Mouse (Mus musculus) spleen, embryonic (tissue): ENCODE measurements around the gene Bcat1.

Source experiments
- CTCF ChIA-PET: fragments of 350-600 bp; sonication (Branson Sonifier 250); formaldehyde crosslinking; loops from one replicate; lab custom pipeline; 2022; lab: Charles Lee

Gene Bcat1

GRCm38 (mm10) chr6:145075548-145076224 lies at the start of gene Bcat1:
Bcat1 (minus strand) TSS chr6:145076184.
- CTCF ChIA-PET: interaction anchor here (0.6 kb wide), 1 partner anchor 466 kb away, joined by 3 read pairs; no protein-coding TSS in a partner anchor

GRCm38 (mm10) chr6:145125591-145126113 lies 49.7 kb upstream of the Bcat1 start:
- CTCF ChIA-PET: interaction anchor here (1.3 kb wide), 1 partner anchor 36 kb away, joined by 11 read pairs; no protein-coding TSS in a partner anchor

DNA sequence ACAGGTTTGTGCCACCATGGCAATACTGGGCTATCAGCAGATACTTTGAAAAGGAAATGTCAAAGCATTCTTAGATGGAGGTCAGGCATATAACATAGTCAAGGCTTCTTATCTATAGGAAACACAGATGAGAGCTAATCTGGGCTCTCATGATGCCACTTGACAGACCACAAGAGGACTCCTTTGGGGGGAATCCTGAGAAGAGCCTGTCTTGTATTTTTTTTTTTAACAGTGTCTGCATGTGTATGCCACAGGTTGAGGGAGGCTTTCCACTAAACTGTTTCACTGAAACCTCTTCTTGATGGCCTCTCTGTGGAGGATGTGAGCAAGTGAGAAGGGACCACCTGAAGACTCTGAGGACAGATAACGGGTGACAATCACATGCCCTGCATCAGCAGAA lies 48.6 kb upstream of the Bcat1 start:
- CTCF ChIA-PET: interaction anchor here (0.7 to 1.3 kb wide), 2 partner anchors 10 to 35 kb away, joined by 3 to 11 read pairs; no protein-coding TSS in a partner anchor

DNA sequence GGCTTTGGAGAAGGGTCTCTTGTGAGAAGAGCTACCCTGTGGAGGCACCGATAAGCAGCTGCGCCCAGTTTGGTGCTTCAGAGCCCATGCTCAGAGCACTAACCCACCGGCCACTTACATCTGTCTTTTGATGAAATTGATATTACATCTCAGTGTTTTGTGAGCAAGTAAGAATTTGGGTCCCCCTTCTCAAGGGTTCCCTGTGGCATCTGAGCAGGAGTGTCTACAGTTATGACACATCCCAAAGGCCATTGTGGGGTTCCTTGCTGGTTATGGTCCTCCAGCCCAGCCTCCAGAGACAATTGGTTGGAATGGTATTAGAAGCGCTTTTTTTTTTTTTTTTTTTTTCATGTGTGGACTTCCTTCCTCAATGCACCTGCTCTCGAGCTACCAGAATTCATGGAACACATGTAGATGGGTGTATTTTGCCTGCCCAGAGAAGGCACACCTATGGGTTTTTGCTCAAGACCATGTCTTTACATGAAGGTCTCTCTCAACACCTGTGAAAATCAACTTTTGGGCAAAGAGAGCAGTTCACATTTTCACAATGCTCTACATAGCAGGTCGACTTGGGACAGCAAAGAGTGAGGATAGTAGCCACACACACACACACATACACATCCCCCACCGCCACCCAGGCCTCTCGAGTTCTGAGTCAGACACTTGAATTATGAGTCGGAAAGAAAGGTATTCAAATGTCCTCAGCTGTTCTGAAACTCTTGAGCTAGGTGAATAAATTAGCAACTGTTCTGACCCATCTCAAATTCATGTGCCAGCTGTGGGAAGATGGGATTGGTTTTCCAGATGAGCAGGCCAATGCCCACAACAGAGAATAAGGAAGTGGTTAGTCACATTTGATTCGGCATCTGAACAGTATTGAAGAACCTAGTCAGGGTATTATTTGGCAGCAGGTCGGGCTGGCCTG lies 47.4 kb upstream of the Bcat1 start:
- CTCF ChIA-PET: no interaction called here

DNA sequence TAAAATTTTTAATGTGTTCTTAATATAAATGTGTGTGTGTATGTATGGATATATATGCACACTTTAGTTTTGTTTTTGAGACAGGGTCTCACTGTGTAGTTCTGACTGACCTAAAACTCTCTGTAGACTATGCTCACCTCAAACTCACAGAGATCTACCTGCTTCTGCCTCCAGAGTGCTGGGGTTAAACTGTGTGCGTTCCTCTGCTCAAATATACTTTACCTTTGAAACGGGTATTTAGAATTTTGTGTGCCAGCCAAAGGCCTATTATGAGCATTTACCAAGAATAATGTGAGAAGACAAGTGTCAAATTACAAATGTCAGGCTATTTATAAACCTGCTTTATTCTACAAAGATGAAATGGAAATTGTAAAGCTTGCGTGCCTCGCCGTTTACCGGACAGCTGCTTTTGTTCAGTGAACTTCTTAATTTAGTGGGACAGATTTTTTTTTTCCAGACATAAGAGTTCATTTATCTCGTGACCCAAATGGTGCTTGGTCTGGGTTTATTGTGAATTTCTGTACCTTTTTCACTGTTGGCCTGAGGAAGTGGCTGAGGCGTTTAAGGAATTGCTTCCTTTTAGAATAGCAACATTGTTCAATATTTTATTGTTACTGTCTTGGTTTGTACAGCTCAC lies 46.6 kb upstream of the Bcat1 start:
- CTCF ChIA-PET: interaction anchor here (0.6 to 0.7 kb wide), 2 partner anchors 54 to 732 kb away, joined by 3 read pairs; no protein-coding TSS in a partner anchor

- CTCF ChIA-PET: interaction anchor here (0.6 to 0.8 kb wide), 3 partner anchors 55 to 733 kb away, joined by 3 read pairs; no protein-coding TSS in a partner anchor
Observed at GRCm38 (mm10) chr6:145121590-145122420, 45.8 kb upstream of the Bcat1 start.

- CTCF ChIA-PET: interaction anchor here (0.7 to 0.8 kb wide), 3 partner anchors 122 to 706 kb away, joined by 3 read pairs; no protein-coding TSS in a partner anchor
Observed at GRCm38 (mm10) chr6:145120787-145121589, 45.0 kb upstream of the Bcat1 start.

- CTCF ChIA-PET: interaction anchor here (0.8 kb wide), 1 partner anchor 123 kb away, joined by 3 read pairs; no protein-coding TSS in a partner anchor
Observed at GRCm38 (mm10) chr6:145120086-145120485, 44.1 kb upstream of the Bcat1 start.

DNA sequence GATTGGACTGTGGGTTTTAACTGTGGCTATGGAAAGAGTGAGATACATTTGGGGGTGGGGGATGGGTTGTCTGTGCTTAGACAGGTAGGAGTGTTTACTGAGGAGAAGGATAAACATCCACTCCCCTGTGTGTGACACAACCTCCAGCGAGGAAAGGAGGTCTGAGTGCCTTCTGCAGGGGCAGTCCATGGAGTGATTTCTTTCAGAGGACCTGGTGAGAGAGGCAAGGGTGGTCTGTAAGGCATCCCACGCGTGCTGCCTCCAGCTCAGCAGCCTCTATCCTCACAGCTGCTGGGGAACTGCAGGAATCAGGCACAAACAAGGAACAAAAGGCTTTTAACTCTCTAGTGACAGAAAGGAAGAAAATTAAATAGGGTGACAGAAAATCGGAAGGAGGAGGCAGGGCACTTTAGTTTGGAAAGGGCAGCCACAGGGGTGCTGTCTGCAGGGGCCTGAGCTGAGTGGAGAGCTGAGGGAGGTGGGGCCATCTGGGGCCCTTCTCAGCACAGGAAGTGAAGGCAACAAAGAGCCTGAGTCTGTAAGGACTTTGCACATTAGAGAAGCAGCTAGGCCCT lies 40.2 kb upstream of the Bcat1 start:
- CTCF ChIA-PET: interaction anchor here (0.5 to 1.0 kb wide), 2 partner anchors 12 to 27 kb away, joined by 4 to 5 read pairs; no protein-coding TSS in a partner anchor

DNA sequence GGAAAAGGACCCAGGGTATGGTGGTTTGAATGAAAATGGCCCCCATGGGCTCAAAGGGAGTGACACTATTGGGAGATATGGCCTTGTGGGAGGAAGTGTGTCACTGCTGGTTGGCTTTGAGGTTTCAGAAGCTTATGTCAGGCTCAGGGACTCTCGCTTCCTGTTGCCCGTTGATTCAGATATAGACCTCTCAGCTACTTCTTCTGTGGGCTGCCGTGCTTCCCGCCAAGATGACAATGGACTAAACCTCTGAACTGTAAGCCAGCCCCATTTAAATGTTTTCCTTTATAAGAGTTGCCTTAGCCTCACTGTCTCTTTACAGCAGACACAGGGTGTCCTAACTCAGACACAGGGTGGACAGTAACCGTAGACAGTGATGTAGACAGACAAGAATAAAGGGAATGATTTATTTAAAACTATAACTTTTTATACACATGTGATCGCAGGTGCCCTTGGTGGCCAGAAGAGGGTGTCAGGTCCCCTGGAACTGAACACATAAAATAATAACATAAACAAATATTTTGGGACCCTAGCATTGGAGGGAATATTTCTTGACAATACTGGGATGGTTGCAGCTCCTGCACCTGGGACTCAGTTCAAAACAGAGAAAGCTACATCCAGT lies 39.6 kb upstream of the Bcat1 start, which contains the start of gene Lrmp:
TSS of gene Lrmp (plus strand) at position 178 of the 622 bp plus-strand sequence.
- CTCF ChIA-PET: interaction anchor here (0.5 to 1.0 kb wide), 2 partner anchors 13 to 27 kb away, joined by 4 to 5 read pairs; no protein-coding TSS in a partner anchor

DNA sequence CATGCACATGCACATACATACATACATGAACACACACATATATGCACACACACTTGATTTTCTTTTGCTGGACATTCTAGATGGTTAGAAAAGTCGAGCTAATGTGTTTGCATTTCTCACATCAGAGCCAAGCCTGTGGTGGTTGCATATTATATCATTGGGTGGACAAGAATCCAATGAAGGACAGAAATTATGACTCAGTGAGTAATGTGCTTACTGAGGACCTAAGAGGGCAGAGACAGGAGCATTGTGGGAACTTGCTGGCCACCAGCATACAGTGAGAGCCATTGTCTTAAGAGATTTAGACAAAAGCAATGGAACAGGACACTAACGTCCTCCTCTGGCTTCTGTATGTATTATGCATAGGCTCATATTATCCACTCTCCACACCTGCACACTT lies 38.6 kb upstream of the Bcat1 start:
- CTCF ChIA-PET: interaction anchor here (0.6 kb wide), 1 partner anchor 10 kb away, joined by 3 read pairs; no protein-coding TSS in a partner anchor

DNA sequence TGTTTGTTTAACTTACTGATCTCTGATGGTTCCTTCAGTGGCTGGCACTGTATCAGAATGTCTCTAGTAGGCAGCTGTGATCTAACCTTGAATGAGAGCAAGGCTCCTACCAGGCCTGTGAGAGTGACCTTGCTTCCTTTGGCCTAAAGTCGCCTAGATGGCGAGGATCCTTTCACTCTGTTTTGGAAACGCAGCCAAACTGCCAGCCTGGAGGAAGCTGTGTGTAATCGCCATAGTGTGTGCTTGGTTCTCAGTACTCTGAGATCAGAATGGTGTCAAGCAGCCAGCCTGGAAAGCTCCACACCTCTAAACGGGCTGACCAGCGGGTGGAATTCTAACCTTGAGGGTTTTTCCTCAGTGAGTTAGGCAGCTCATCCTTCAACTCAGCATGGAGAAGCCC lies 36.9 kb upstream of the Bcat1 start:
- CTCF ChIA-PET: interaction anchor here (1.3 kb wide), 1 partner anchor 9 kb away, joined by 3 read pairs; no protein-coding TSS in a partner anchor

- CTCF ChIA-PET: interaction anchor here (0.7 kb wide), 1 partner anchor 1832 kb away, joined by 17 read pairs; no protein-coding TSS in a partner anchor
Observed at GRCm38 (mm10) chr6:145110786-145111185, 34.8 kb upstream of the Bcat1 start.

DNA sequence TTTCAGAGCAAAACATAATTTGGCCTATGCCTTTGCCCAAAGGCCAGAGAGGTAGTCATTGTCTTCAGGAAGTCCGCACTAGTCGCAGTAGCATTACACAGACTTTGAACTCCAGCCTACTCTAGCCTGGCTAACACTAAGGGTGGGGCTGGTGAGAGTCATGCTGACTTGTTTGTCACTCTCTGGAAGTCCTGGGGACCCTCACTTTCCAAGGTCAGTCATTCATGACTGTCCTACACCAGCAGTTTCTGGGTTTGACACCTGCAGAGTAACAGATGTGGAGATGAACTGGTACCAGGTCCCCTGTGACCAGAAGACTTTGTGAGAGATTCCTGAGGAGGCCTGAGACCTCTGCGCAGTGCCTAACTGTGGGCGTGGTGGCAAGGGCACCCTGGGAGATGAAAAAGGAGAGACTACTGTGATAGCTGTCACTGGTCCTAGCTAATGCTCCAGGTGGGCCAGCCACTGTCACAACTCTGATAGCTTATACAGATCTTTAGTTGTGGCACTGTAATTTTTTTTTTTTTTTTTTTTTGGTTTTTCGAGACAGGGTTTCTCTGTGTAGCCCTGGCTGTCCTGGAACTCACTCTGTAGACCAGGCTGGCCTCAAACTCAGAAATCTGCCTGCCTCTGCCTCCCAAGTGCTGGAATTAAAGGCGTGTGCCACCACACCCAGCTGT lies 30.3 kb upstream of the Bcat1 start:
- CTCF ChIA-PET: interaction anchor here (0.7 kb wide), 1 partner anchor 26 kb away, joined by 3 read pairs; no protein-coding TSS in a partner anchor

DNA sequence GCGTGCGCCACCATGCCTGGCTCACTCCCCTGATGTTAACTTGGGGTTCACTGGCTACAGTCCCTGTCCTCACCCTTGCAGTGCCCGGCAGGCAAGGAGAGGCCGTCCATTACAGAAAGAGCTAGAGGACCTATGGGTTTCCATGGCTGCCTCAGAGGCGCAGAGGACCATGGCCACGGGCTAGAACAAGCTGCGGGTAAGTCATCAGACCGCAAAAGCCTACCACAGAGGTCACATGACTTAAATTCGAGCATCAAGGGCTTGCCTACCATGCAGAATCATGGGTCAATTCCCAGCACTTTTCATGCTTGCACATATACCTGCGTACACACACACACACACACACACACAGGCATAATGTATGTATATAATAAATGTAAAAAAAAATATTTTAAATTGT lies 29.5 kb upstream of the Bcat1 start:
- CTCF ChIA-PET: interaction anchor here (0.7 kb wide), 2 partner anchors 27 to 197 kb away, joined by 3 read pairs; no protein-coding TSS in a partner anchor

DNA sequence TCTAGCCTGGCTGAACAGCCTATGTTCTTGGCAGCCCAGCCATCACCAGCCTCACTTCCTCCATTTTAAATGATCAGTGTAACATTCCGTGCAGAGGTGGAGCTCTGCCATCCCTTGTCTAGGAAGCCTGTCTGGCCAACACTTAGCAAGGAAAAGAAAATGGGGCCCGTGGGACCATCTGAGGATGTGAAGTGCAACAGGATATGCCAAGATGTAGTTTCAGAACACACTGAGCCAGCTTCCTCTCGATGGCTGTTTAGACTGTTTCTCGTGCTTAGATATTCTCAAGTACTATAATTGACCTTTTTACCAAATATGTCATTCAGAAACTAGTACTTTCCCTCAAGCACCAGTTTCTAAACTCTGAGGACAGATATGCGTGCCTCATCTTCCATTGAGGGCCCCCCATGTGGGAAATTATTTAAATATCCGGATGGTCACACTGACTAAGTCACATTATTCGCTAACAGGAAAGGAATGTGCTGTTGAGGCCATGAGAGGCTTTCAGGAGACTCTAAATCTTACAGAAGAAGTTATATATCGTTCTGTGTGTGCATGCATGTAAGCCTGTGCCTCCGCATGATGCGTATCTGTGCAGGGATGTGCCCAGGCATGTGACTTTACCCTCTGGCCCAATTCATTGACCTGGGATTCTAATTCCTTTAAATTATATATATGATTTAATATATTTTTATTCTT lies 28.4 kb upstream of the Bcat1 start:
- CTCF ChIA-PET: interaction anchor here (0.7 to 1.9 kb wide), 6 partner anchors 13 to 667 kb away, joined by 3 to 13 read pairs (median 4); no protein-coding TSS in a partner anchor
